Mouse (Mus musculus): ENCODE measurements around the gene Ngp.
"Not testable (repeated sequence)": the region's sequence is repeated elsewhere in the genome, so short reads cannot be mapped to it uniquely, and the experiment has no call there.

DNA sequence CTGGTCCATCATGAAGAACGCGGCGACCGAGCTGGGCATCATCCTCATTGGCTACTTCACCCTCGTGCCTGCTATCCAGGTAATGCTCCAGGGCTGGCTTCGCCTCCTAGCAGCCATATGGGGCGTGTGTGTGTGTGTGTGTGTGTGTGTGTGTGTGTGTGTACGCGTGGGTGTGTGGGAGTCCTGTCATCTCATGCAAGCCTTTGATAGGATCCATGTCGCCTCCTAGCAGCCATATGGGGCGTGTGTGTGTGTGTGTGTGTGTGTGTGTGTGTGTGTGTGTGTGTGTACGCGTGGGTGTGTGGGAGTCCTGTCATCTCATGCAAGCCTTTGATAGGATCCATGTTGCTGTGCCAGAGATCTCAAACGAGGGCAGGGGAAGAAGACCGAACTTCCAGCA is 41.9 kb upstream of the Ngp start:
- not testable (repeated sequence) for TF ChIP-seq POLR2A (IDR thresholded peaks at IDR 0.05; ENCODE audit: extremely low read depth, insufficient read depth, low read length); CTCF (IDR thresholded peaks at IDR 0.05; ENCODE audit: low read depth, low read length)
